Mouse (Mus musculus): ENCODE results near the gene Ccdc169. TPM values are rescaled to one million over a fixed set of nuclear protein-coding genes. Genes with fewer than 3 reads are reported as not detected.

Gene Ccdc169
- polyA plus RNA-seq, 1 experiment = 0.35 TPM

GRCm38 (mm10) chr3:55213785-55214184 is 76.6 kb downstream of the Ccdc169 start:
- no peak overlapping the region for H3K4me3 ChIP-seq (ENCODE audit: insufficient read depth, low read length)
- peaks cover 10% of the 10 kb centered on the region; the same call in 1 of the 2 replicates for H3K4me1 ChIP-seq (ENCODE audit: control insufficient read depth, insufficient read depth, low read length)
- no peak for TF ChIP-seq CTCF (IDR thresholded peaks at IDR 0.05; ENCODE audit: borderline replicate concordance, insufficient read depth, low read length)
- no peak for TF ChIP-seq POLR2A (IDR thresholded peaks at IDR 0.05; ENCODE audit: low read depth, low read length)
- peak overlapping the region; percentile 96 for H3K27ac ChIP-seq (ENCODE audit: insufficient read depth, low read length)

DNA sequence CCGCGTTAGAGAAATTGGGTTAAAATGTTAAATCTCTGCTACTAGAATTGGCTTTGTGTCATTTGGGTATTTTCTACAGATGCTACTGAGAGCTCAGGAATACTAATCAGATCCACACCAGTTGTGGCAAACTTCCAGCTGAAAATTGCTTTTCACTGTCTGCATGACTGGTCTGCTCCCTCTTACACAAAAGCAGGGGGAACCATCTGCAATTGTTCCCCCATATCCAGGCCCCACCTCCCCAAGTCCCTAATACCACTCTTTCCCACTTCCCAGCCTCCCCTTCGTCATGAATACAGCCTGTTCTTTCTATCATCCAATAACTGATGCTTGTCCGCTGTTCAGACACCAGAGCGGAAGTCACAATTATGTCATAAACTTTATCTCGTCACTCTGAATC is 77.3 kb downstream of the Ccdc169 start:
- peak overlapping the region; percentile 96 for H3K27ac ChIP-seq (ENCODE audit: insufficient read depth, low read length)
- no peak overlapping the region for H3K4me3 ChIP-seq (ENCODE audit: insufficient read depth, low read length)
- no peak for TF ChIP-seq POLR2A (IDR thresholded peaks at IDR 0.05; ENCODE audit: low read depth, low read length)
- no peak for TF ChIP-seq CTCF (IDR thresholded peaks at IDR 0.05; ENCODE audit: borderline replicate concordance, insufficient read depth, low read length)
- H3K4me1 ChIP-seq (ENCODE audit: control insufficient read depth, insufficient read depth, low read length) = peaks cover 10% of the 10 kb centered on the region; the same call in 1 of the 2 replicates

- TF ChIP-seq POLR2A (IDR thresholded peaks at IDR 0.05; ENCODE audit: low read depth, low read length) (no peak), CTCF (IDR thresholded peaks at IDR 0.05; ENCODE audit: borderline replicate concordance, insufficient read depth, low read length) (peak; percentile 16; the same call in 1 of the 2 replicates)
- Histone ChIP-seq H3K27ac (ENCODE audit: insufficient read depth, low read length) (no peak overlapping the region), H3K4me1 (ENCODE audit: control insufficient read depth, insufficient read depth, low read length) (no peaks in the 10 kb centered on the region), H3K4me3 (ENCODE audit: insufficient read depth, low read length) (no peak overlapping the region)
Measured at GRCm38 (mm10) chr3:55222502-55222901, 85.4 kb downstream of the Ccdc169 start.

Other genes starting within 250 kb of the Ccdc169 start
- not detected in 2 replicates for gene Sertm1, start 221.5 kb upstream of the Ccdc169 start, polyA plus RNA-seq (2011; ENCODE audit: insufficient read length, low read depth, missing spikeins)
- 0.70 TPM in 1 of 2 replicates, not detected in the other for gene Ccna1, start 81.8 kb upstream of the Ccdc169 start, polyA plus RNA-seq (2011; ENCODE audit: insufficient read length, low read depth, missing spikeins)
- gene Spg20, start 25.2 kb upstream of the Ccdc169 start, polyA plus RNA-seq (2011; ENCODE audit: insufficient read length, low read depth, missing spikeins) = 63.0 and 70.3 TPM in 2 replicates
- gene Sohlh2, start 44.7 kb downstream of the Ccdc169 start, polyA plus RNA-seq (2011; ENCODE audit: insufficient read length, low read depth, missing spikeins) = 0.21 TPM in 1 of 2 replicates, not detected in the other
- gene Dclk1, start 105.0 kb downstream of the Ccdc169 start, polyA plus RNA-seq (2011; ENCODE audit: insufficient read length, low read depth, missing spikeins) = 39.1 and 89.6 TPM in 2 replicates